Mouse (Mus musculus): ENCODE measurements around the gene Nckap5. TPM values are rescaled to one million over a fixed set of nuclear protein-coding genes. Genes with fewer than 3 reads are reported as not detected.

The Nckap5 gene
- total and polyA plus RNA-seq, 2 experiments from 2014 or later, result 9.3 to 10.2 TPM

DNA sequence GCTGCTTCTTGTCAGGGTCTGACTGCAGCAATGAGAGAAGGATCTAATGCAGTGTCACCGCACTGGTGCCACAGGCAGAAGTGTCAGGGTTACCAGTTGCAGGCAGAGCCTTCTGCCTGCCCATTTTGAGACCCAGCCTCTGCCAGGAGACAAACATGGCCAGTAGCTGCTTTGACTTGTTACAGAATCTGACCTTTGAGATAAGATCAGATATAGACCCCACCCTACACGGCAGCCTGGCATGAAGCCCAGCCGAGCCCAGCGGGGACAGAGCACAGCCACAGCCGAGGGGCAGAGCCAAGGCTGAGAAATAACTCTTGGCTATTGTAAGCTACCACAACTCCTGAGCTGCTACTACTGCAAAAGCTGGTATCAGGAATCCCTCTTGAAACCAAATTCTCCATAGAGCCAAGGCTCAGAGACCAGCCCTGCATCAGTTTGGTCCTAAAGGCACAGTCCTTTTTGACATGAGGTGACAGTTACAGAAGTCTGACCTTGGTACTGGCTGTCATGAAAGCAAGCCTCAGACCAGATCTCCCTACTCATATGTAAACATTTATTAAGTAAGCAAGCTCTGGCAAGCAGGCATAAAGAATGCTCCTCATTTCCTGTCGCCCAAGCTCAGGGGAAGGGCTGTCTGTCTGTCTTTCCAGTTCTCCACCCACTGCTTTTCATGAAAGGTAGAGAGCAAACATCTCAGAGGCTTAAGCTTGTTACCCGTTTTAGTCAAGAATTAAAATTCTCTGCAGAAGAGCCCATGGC lies 237.4 kb downstream of the Nckap5 start:
- DNase-seq (no peak), ATAC-seq (no peak)
- Histone ChIP-seq H3K4me3 (ENCODE audit: low read depth, low read length) (no peak overlapping the region), H3K4me1 (ENCODE audit: insufficient read depth) (0 out of 2 replicates have a peak, but pooled peaks cover 3% of the 10 kb centered on the region), H3K36me3 (ENCODE audit: insufficient read depth) (no peaks in the 10 kb centered on the region), H3K4me2 (ENCODE audit: low read depth) (no peak overlapping the region), H3K27me3 (ENCODE audit: insufficient read depth, low read length) (no peaks in the 10 kb centered on the region), H3K9me3 (ENCODE audit: low read length) (no peaks in the 10 kb centered on the region), H3K9ac (no peak overlapping the region), H3K27ac (ENCODE audit: low read depth, low read length) (no peak overlapping the region)
- TF ChIP-seq CTCF (IDR thresholded peaks at IDR 0.05; ENCODE audit: low read depth), result no peak
- 58% methylated on average over 7 of the region's 7 CpGs for WGBS

DNA sequence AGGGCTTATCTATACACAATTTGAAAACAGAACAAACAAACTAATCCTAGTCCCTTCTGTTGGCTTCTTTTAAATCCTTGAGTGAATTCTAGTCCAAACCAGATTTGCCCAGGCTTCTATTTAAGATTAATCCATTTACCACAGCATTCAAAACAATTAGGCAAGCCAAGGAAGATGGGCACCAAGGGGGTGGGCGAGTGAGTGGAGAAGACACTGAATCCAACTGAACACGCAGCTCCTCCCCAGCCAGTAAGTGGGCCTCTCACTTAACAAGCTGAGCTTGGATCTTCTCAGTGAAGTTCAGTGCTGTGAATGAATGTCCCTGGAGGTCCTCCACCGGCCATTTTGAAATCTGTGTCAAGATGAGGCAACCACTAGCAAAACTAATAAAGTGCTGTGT lies 239.7 kb downstream of the Nckap5 start:
- DNase-seq (no peak), ATAC-seq (no peak)
- H3K9ac ChIP-seq, result no peak overlapping the region
- no peak overlapping the region for H3K4me3 ChIP-seq (ENCODE audit: low read depth, low read length)
- TF ChIP-seq CTCF (IDR thresholded peaks at IDR 0.05; ENCODE audit: low read depth), result no peak
- H3K4me2 ChIP-seq (ENCODE audit: low read depth), result no peak overlapping the region
- H3K9me3 ChIP-seq (ENCODE audit: low read length), result no peaks in the 10 kb centered on the region
- H3K4me1 ChIP-seq (ENCODE audit: insufficient read depth), result no peaks in the 10 kb centered on the region
- H3K27ac ChIP-seq (ENCODE audit: low read depth, low read length), result no peak overlapping the region
- WGBS, result 80% methylated on average over 3 of the region's 3 CpGs
- H3K27me3 ChIP-seq (ENCODE audit: insufficient read depth, low read length), result no peaks in the 10 kb centered on the region
- no peaks in the 10 kb centered on the region for H3K36me3 ChIP-seq (ENCODE audit: insufficient read depth)

DNA sequence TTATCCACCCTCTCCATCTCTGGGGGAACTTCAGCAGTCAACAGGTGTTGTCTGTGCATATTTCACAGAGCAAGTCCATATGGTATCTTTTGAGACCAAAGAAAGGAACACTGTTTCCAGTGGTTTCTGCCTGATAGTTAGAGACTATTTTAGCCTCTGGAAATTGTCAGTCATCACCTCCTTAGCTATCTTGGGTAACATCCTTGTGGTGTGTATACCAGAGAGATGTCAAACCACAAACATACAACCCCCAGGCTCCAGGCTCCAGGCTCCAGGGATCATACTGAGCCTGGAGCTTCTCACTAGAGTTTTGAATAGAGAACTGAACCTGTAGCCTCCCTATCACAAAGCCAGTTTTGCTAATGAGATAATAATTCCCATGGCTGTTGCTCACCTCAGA lies 252.4 kb downstream of the Nckap5 start:
- no peak overlapping the region for H3K9ac ChIP-seq
- H3K4me2 ChIP-seq (ENCODE audit: low read depth), result no peak overlapping the region
- no peak overlapping the region for H3K4me3 ChIP-seq (ENCODE audit: low read depth, low read length)
- ATAC-seq (no peak), DNase-seq (no peak)
- H3K9me3 ChIP-seq (ENCODE audit: low read length), result no peaks in the 10 kb centered on the region
- no peak for TF ChIP-seq CTCF (IDR thresholded peaks at IDR 0.05; ENCODE audit: low read depth)
- no peaks in the 10 kb centered on the region for H3K36me3 ChIP-seq (ENCODE audit: insufficient read depth)
- peaks cover 9% of the 10 kb centered on the region; the same call in 1 of the 2 replicates for H3K4me1 ChIP-seq (ENCODE audit: insufficient read depth)
- no peaks in the 10 kb centered on the region for H3K27me3 ChIP-seq (ENCODE audit: insufficient read depth, low read length)
- no peak overlapping the region for H3K27ac ChIP-seq (ENCODE audit: low read depth, low read length)

DNA sequence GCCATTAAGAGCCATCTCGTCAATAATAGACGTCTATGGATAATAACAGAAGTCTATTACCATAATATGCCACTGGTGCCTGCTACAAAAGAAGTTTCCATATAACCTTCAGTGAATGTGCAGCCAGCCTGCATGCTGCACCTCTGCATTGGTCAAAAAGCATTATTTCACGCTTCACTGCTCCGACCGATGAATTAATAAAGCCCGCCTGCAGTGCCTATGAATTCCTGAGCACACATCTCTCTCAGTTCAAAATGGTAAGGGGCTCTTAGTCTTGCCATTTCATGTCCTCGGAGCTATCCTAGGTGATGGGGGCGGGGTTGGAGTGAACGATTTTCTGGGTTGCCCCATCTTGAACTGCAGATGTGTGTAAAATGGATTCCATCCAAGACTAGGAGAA lies 256.3 kb downstream of the Nckap5 start:
- no peak overlapping the region for H3K27ac ChIP-seq (ENCODE audit: low read depth, low read length)
- no peak for DNase-seq
- H3K4me2 ChIP-seq (ENCODE audit: low read depth), result no peak overlapping the region
- H3K27me3 ChIP-seq (ENCODE audit: insufficient read depth, low read length), result no peaks in the 10 kb centered on the region
- 28% methylated on average over 9 of the region's 9 CpGs for WGBS
- H3K9me3 ChIP-seq (ENCODE audit: low read length), result no peaks in the 10 kb centered on the region
- no peak overlapping the region for H3K9ac ChIP-seq
- no peaks in the 10 kb centered on the region for H3K36me3 ChIP-seq (ENCODE audit: insufficient read depth)
- H3K4me3 ChIP-seq (ENCODE audit: low read depth, low read length), result no peak overlapping the region
- no peak for ATAC-seq
- TF ChIP-seq CTCF (IDR thresholded peaks at IDR 0.05; ENCODE audit: low read depth), result no peak
- peaks cover 9% of the 10 kb centered on the region; the same call in 1 of the 2 replicates for H3K4me1 ChIP-seq (ENCODE audit: insufficient read depth)

DNA sequence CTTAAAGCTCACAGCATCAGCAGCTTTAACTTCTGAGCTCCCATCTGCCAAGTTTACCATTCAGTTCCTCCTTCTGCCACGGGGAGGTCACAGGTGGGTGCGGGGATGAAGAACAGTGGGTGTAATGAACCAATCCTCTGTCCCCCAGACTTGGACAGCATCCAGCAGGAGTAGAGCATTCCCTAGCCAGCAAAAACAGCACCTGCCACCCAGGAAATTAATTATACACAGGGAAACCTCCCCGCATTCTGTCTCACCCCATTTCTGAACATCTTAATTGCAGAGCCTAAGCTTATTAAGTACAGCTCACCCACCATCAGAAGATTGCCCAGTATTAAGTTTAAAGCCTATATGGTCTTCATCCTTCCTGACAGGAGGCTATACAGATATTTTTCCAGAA lies 256.9 kb downstream of the Nckap5 start:
- TF ChIP-seq CTCF (IDR thresholded peaks at IDR 0.05; ENCODE audit: low read depth), result no peak
- Histone ChIP-seq H3K9ac (no peak overlapping the region), H3K4me1 (ENCODE audit: insufficient read depth) (peaks cover 9% of the 10 kb centered on the region; the same call in 1 of the 2 replicates), H3K27me3 (ENCODE audit: insufficient read depth, low read length) (no peaks in the 10 kb centered on the region), H3K9me3 (ENCODE audit: low read length) (no peaks in the 10 kb centered on the region), H3K4me3 (ENCODE audit: low read depth, low read length) (no peak overlapping the region), H3K36me3 (ENCODE audit: insufficient read depth) (no peaks in the 10 kb centered on the region), H3K27ac (ENCODE audit: low read depth, low read length) (no peak overlapping the region), H3K4me2 (ENCODE audit: low read depth) (no peak overlapping the region)
- no peak for ATAC-seq
- peak; percentile 21 for DNase-seq
- WGBS, result 20% methylated on average over 3 of the region's 3 CpGs

DNA sequence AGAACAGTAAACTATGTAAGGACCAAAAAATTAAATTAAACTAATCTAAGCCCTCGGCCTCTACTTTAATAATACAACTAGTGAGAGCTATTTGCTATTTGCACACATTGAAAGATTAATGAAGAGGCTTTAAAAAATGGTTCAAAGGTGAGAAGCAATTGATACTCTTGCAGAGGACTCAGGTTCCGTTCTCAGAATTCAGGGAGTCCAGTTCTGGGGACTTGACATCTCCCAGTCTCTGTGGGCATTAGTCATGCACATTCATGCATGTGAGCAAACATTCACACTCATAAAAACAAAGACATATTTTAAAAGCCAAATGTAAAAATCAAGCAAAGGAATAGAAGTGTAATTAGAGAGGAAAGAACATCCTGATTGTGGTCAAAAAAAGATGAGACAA lies 257.5 kb downstream of the Nckap5 start:
- Histone ChIP-seq H3K27me3 (ENCODE audit: insufficient read depth, low read length) (no peaks in the 10 kb centered on the region), H3K9me3 (ENCODE audit: low read length) (no peaks in the 10 kb centered on the region), H3K36me3 (ENCODE audit: insufficient read depth) (no peaks in the 10 kb centered on the region), H3K4me1 (ENCODE audit: insufficient read depth) (peaks cover 9% of the 10 kb centered on the region; the same call in 1 of the 2 replicates), H3K4me3 (ENCODE audit: low read depth, low read length) (no peak overlapping the region), H3K9ac (no peak overlapping the region), H3K27ac (ENCODE audit: low read depth, low read length) (no peak overlapping the region), H3K4me2 (ENCODE audit: low read depth) (no peak overlapping the region)
- ATAC-seq, result no peak
- no peak for TF ChIP-seq CTCF (IDR thresholded peaks at IDR 0.05; ENCODE audit: low read depth)
- DNase-seq, result no peak
- WGBS, result 82% methylated on average over 2 of the region's 2 CpGs

DNA sequence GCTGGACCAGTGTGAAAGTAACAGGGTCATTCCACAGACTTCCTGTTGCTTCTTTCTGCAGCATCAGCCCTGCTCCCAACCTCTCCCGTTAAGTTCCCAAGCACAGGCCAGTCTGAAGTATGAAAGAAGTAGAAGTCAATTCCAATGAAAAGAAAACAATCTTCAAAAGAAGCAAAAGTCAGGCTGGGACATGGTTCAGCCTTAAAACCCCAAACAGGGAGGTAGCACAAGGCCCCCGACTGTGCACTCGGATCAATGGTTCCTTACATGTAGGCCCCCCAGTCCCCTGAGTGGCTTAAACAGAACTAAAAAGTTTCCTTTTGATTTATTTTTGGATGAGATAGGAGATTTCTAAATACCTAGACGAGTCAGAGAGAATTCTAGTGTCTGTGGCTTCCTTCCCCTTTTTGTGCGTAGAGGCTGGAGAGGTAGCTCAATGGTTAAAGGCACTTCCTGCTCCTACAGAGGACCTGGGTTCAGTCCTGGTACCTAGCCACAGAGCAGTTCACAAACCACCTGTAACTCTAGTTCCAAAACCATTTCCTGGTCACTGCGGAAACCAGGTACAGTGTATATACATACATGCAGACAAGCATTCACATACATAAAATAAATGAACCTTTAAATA lies 260.9 kb downstream of the Nckap5 start:
- whole genome bisulfite sequencing, result 85% methylated on average over 6 of the region's 6 CpGs
- no peak for TF ChIP-seq CTCF (IDR thresholded peaks at IDR 0.05; ENCODE audit: low read depth)
- Histone ChIP-seq H3K4me3 (ENCODE audit: low read depth, low read length) (no peak overlapping the region), H3K27me3 (ENCODE audit: insufficient read depth, low read length) (no peaks in the 10 kb centered on the region), H3K9ac (no peak overlapping the region), H3K4me1 (ENCODE audit: insufficient read depth) (peaks cover 9% of the 10 kb centered on the region; the same call in 1 of the 2 replicates), H3K4me2 (ENCODE audit: low read depth) (no peak overlapping the region), H3K27ac (ENCODE audit: low read depth, low read length) (no peak overlapping the region), H3K9me3 (ENCODE audit: low read length) (no peaks in the 10 kb centered on the region), H3K36me3 (ENCODE audit: insufficient read depth) (no peaks in the 10 kb centered on the region)
- ATAC-seq, result no peak
- no peak for DNase-seq

All from forebrain, postnatal 0 days (tissue).